Mouse (Mus musculus): ENCODE results near the gene Ddx23.

DNA sequence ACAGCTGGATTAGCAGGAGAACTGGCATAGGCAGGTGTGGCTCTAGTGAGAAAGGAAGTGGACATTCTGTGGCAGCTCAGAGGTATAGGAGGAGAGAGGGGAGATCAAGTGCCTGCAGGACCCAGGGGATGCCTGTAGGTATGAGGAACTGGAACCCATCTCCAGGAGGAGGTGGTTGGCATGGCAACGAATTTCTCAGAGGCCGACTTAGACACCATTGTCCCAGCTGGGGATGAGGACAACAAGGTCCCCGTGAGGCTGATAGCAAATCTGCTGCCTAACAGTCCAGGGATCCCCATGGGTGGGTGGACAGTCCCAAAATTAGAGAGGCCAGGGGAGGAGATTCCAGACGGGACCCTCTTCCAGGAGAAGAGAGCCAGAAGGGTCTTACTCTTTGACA is 29.8 kb downstream of the Ddx23 start:
- TF ChIP-seq CTCF (IDR thresholded peaks at IDR 0.05; ENCODE audit: borderline replicate concordance, extremely low read depth, insufficient read depth, insufficient read length) (no peak), POLR2A (IDR thresholded peaks at IDR 0.05; ENCODE audit: borderline replicate concordance, extremely low read depth, insufficient read depth, insufficient read length, poor library complexity, severe bottlenecking) (no peak)
